Mouse (Mus musculus): ENCODE data around the gene Mrps2.

- TF ChIP-seq POLR2A (IDR thresholded peaks at IDR 0.05; ENCODE audit: borderline replicate concordance, low read depth, low read length): no peak
- TF ChIP-seq CTCF (IDR thresholded peaks at IDR 0.05; ENCODE audit: low read depth, low read length): no peak
These were observed 16.2 kb upstream of the Mrps2 start for GRCm38 (mm10) chr2:28451663-28452062.
